Mouse (Mus musculus) hindbrain, embryonic 13.5 days (tissue): ENCODE data around the gene Serp2. TPM values are rescaled to one million over a fixed set of nuclear protein-coding genes. Genes with fewer than 3 reads are reported as not detected.

Experiments
- ATAC-seq: fragments of 200-750 bp; cut with Nextera tagmentation; 2 replicates; pipeline ENCODE4 v1.8.0; 2017; ENCODE audit warnings: moderate TSS enrichment; ENCODE audit not compliant: low FRiP score
- H3K27ac ChIP-seq: fragments of 300-500 bp; sonication (generic); 2 replicates; pipeline ENCODE4 v1.5.1; 2015; ENCODE audit warnings: inconsistent platforms, mild to moderate bottlenecking, moderate library complexity
- H3K27me3 ChIP-seq: fragments of 300-500 bp; sonication (generic); 2 replicates; pipeline ENCODE4 v1.6.1; 2015; ENCODE audit warnings: mild to moderate bottlenecking, inconsistent platforms
- H3K36me3 ChIP-seq: fragments of 300-500 bp; sonication (generic); 2 replicates; pipeline ENCODE4 v1.6.1; 2015; ENCODE audit warnings: mild to moderate bottlenecking, inconsistent platforms
- H3K4me1 ChIP-seq: fragments of 300-500 bp; sonication (generic); replicated peaks from 2 replicates; pipeline ENCODE4 v1.6.1; 2015; ENCODE audit warnings: inconsistent platforms
- H3K4me2 ChIP-seq: fragments of 300-500 bp; sonication (generic); 2 replicates; pipeline ENCODE4 v1.6.1; 2015; ENCODE audit warnings: inconsistent platforms, mild to moderate bottlenecking, moderate library complexity
- H3K4me3 ChIP-seq: fragments of 300-500 bp; sonication (generic); 2 replicates; pipeline ENCODE4 v1.5.1; 2015; ENCODE audit warnings: mild to moderate bottlenecking, inconsistent platforms
- H3K9ac ChIP-seq: fragments of 300-500 bp; sonication (generic); 2 replicates; pipeline ENCODE4 v1.6.1; 2015; ENCODE audit warnings: mild to moderate bottlenecking, inconsistent platforms
- H3K9me3 ChIP-seq: fragments of 300-500 bp; sonication (generic); 2 replicates; pipeline ENCODE4 v1.6.1; 2016; ENCODE audit warnings: inconsistent platforms
- WGBS: fragments of 180-500 bp; shearing (Covaris S2); methylation state at CpG from one replicate; pipeline ENCODE4 v1.1.7; 2015; 5-methylcytosine and 5-hydroxymethylcytosine counted together
- polyA plus RNA-seq: library from polyadenylated mRNA; unstranded; fragments of >200 nt; fragmentation: Nextera tagmentation; extraction: Ambion mirVana; gene quantifications from 2 replicates; pipeline ENCODE4 v1.2.1, GENCODE M21; 2015

Serp2 gene
- polyA plus RNA-seq, 1 experiment from 2014 or later = 128 TPM

GRCm38 (mm10) chr14:76592090-76592489, 35.4 kb upstream of the Serp2 start:
- no peak overlapping the region for H3K9ac ChIP-seq
- no peak for ATAC-seq
- H3K4me2 ChIP-seq = no peak overlapping the region
- peaks cover 6% of the 10 kb centered on the region for H3K4me1 ChIP-seq
- no peak overlapping the region for H3K4me3 ChIP-seq
- no peaks in the 10 kb centered on the region for H3K27me3 ChIP-seq
- H3K36me3 ChIP-seq = no peaks in the 10 kb centered on the region
- WGBS = 90% methylated on average over 6 of the region's 6 CpGs
- no peaks in the 10 kb centered on the region for H3K9me3 ChIP-seq
- H3K27ac ChIP-seq = no peak overlapping the region

- no peak for ATAC-seq
- WGBS = 87% methylated on average over 7 of the region's 7 CpGs
These were observed 33.4 kb upstream of the Serp2 start for GRCm38 (mm10) chr14:76590134-76590533.

GRCm38 (mm10) chr14:76589671-76590070, 33.0 kb upstream of the Serp2 start:
- no peak for ATAC-seq
- Histone ChIP-seq H3K27ac (no peak overlapping the region), H3K9me3 (no peaks in the 10 kb centered on the region), H3K27me3 (no peaks in the 10 kb centered on the region), H3K4me1 (no peaks in the 10 kb centered on the region), H3K36me3 (no peaks in the 10 kb centered on the region), H3K4me3 (no peak overlapping the region), H3K4me2 (no peak overlapping the region), H3K9ac (no peak overlapping the region)
- WGBS = 78% methylated on average over 1 of the region's 1 CpGs

More at GRCm38 (mm10) chr14:76590134-76590533, 33.4 kb upstream of the Serp2 start:
- no peak overlapping the region for H3K27ac ChIP-seq
- H3K36me3 ChIP-seq = no peaks in the 10 kb centered on the region
- H3K4me3 ChIP-seq = no peak overlapping the region
- H3K9ac ChIP-seq = no peak overlapping the region
- H3K4me2 ChIP-seq = no peak overlapping the region
- H3K4me1 ChIP-seq = peaks cover under 1% of the 10 kb centered on the region; the same call in 1 of the 2 replicates
- no peaks in the 10 kb centered on the region for H3K9me3 ChIP-seq
- no peaks in the 10 kb centered on the region for H3K27me3 ChIP-seq

- no peak overlapping the region for H3K4me3 ChIP-seq
- no peaks in the 10 kb centered on the region for H3K4me1 ChIP-seq
- no peak for ATAC-seq
- H3K27me3 ChIP-seq = no peaks in the 10 kb centered on the region
- no peaks in the 10 kb centered on the region for H3K36me3 ChIP-seq
- no peak overlapping the region for H3K9ac ChIP-seq
- no peak overlapping the region for H3K27ac ChIP-seq
- H3K9me3 ChIP-seq = no peaks in the 10 kb centered on the region
- WGBS = 50% methylated on average over 13 of the region's 13 CpGs
- H3K4me2 ChIP-seq = no peak overlapping the region
These were observed 29.2 kb upstream of the Serp2 start for GRCm38 (mm10) chr14:76585831-76586405.

GRCm38 (mm10) chr14:76583985-76584384, 27.3 kb upstream of the Serp2 start:
- H3K27me3 ChIP-seq = no peaks in the 10 kb centered on the region
- no peak overlapping the region for H3K4me2 ChIP-seq
- H3K36me3 ChIP-seq = no peaks in the 10 kb centered on the region
- 83% methylated on average over 7 of the region's 7 CpGs for WGBS
- no peak for ATAC-seq
- no peak overlapping the region for H3K9ac ChIP-seq
- H3K4me1 ChIP-seq = no peaks in the 10 kb centered on the region
- no peak overlapping the region for H3K4me3 ChIP-seq
- no peak overlapping the region for H3K27ac ChIP-seq
- H3K9me3 ChIP-seq = no peaks in the 10 kb centered on the region

GRCm38 (mm10) chr14:76581974-76582922, 25.6 kb upstream of the Serp2 start:
- no peak overlapping the region for H3K9ac ChIP-seq
- 85% methylated on average over 6 of the region's 6 CpGs for WGBS
- ATAC-seq = no peak
- no peaks in the 10 kb centered on the region for H3K27me3 ChIP-seq
- no peaks in the 10 kb centered on the region for H3K36me3 ChIP-seq
- no peaks in the 10 kb centered on the region for H3K4me1 ChIP-seq
- H3K4me3 ChIP-seq = no peak overlapping the region
- H3K27ac ChIP-seq = no peak overlapping the region
- no peaks in the 10 kb centered on the region for H3K9me3 ChIP-seq
- H3K4me2 ChIP-seq = no peak overlapping the region

- H3K4me1 ChIP-seq = no peaks in the 10 kb centered on the region
- 81% methylated on average over 2 of the region's 2 CpGs for WGBS
- H3K4me3 ChIP-seq = no peak overlapping the region
- no peaks in the 10 kb centered on the region for H3K27me3 ChIP-seq
- no peak overlapping the region for H3K27ac ChIP-seq
- no peaks in the 10 kb centered on the region for H3K9me3 ChIP-seq
- H3K4me2 ChIP-seq = no peak overlapping the region
- H3K36me3 ChIP-seq = no peaks in the 10 kb centered on the region
- no peak for ATAC-seq
- no peak overlapping the region for H3K9ac ChIP-seq
These were observed 23.0 kb upstream of the Serp2 start for GRCm38 (mm10) chr14:76579660-76580061.

GRCm38 (mm10) chr14:76577840-76578239, 21.2 kb upstream of the Serp2 start:
- 59% methylated on average over 2 of the region's 2 CpGs for WGBS
- no peak overlapping the region for H3K27ac ChIP-seq
- H3K9me3 ChIP-seq = no peaks in the 10 kb centered on the region
- H3K36me3 ChIP-seq = no peaks in the 10 kb centered on the region
- no peaks in the 10 kb centered on the region for H3K27me3 ChIP-seq
- no peak for ATAC-seq
- H3K4me1 ChIP-seq = no peaks in the 10 kb centered on the region
- H3K4me2 ChIP-seq = no peak overlapping the region
- no peak overlapping the region for H3K4me3 ChIP-seq
- no peak overlapping the region for H3K9ac ChIP-seq

- Histone ChIP-seq H3K27me3 (no peaks in the 10 kb centered on the region), H3K27ac (no peak overlapping the region), H3K4me2 (no peak overlapping the region), H3K4me1 (no peaks in the 10 kb centered on the region), H3K4me3 (no peak overlapping the region), H3K36me3 (no peaks in the 10 kb centered on the region), H3K9me3 (no peaks in the 10 kb centered on the region), H3K9ac (no peak overlapping the region)
- 90% methylated on average over 7 of the region's 7 CpGs for WGBS
- no peak for ATAC-seq
These were observed 13.6 kb upstream of the Serp2 start for GRCm38 (mm10) chr14:76570292-76570691.

- no peaks in the 10 kb centered on the region for H3K27me3 ChIP-seq
- H3K9ac ChIP-seq = no peak overlapping the region
- no peaks in the 10 kb centered on the region for H3K4me1 ChIP-seq
- H3K27ac ChIP-seq = no peak overlapping the region
- 64% methylated on average over 9 of the region's 9 CpGs for WGBS
- H3K36me3 ChIP-seq = no peaks in the 10 kb centered on the region
- no peaks in the 10 kb centered on the region for H3K9me3 ChIP-seq
- no peak for ATAC-seq
- H3K4me2 ChIP-seq = no peak overlapping the region
- H3K4me3 ChIP-seq = no peak overlapping the region
These were observed 12.7 kb upstream of the Serp2 start for GRCm38 (mm10) chr14:76569271-76569961.

- no peak for ATAC-seq
- H3K4me2 ChIP-seq = no peak overlapping the region
- H3K4me3 ChIP-seq = no peak overlapping the region
- no peak overlapping the region for H3K9ac ChIP-seq
- no peaks in the 10 kb centered on the region for H3K36me3 ChIP-seq
- no peaks in the 10 kb centered on the region for H3K4me1 ChIP-seq
- H3K27ac ChIP-seq = no peak overlapping the region
- no peaks in the 10 kb centered on the region for H3K27me3 ChIP-seq
- 89% methylated on average over 9 of the region's 9 CpGs for WGBS
- H3K9me3 ChIP-seq = no peaks in the 10 kb centered on the region
These were observed 11.9 kb upstream of the Serp2 start for GRCm38 (mm10) chr14:76568548-76568947.

- Histone ChIP-seq H3K9ac (no peak overlapping the region), H3K36me3 (no peaks in the 10 kb centered on the region), H3K27ac (no peak overlapping the region), H3K9me3 (no peaks in the 10 kb centered on the region), H3K4me3 (no peak overlapping the region), H3K4me2 (no peak overlapping the region), H3K27me3 (no peaks in the 10 kb centered on the region), H3K4me1 (no peaks in the 10 kb centered on the region)
- no peak for ATAC-seq
- 45% methylated on average over 1 of the region's 1 CpGs for WGBS
These were observed 10.6 kb upstream of the Serp2 start for GRCm38 (mm10) chr14:76567280-76567679.
